Mouse (Mus musculus) spleen, postnatal 4 days (tissue): ENCODE results near the gene Lonp2.

Source experiments
- DNase-seq, 2 experiments: peaks; one replicate each; pipeline ENCODE4 v3.0.0; 2022; ENCODE audit warnings: low spot score in 2 of 2

Lonp2 gene

DNA sequence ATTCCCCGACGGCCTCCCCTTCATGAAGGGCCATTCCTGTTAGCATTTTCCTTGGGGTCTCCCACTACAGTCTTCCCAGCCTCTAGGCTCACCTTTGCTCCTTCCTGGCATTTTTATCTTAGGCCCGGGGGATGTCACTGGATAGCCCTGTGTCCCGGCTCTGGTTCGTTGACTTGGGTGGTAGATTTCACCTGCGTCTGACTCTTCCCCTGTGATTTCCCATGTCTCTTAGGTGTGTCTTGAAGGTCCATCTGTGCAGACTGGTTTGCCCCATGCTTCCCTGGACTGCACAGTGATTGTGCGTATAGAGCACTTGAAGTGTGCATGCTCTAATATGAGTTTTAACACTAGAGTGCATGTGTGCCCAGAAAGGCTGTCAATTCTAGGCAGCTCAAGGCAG is 1.1 kb downstream of the Lonp2 start:
- no peak for DNase-seq

GRCm38 (mm10) chr8:86630212-86630611 is 6.4 kb downstream of the Lonp2 start:
- DNase-seq: no peak

- no peak for DNase-seq
Observed at GRCm38 (mm10) chr8:86631395-86631794, 7.6 kb downstream of the Lonp2 start.

DNA sequence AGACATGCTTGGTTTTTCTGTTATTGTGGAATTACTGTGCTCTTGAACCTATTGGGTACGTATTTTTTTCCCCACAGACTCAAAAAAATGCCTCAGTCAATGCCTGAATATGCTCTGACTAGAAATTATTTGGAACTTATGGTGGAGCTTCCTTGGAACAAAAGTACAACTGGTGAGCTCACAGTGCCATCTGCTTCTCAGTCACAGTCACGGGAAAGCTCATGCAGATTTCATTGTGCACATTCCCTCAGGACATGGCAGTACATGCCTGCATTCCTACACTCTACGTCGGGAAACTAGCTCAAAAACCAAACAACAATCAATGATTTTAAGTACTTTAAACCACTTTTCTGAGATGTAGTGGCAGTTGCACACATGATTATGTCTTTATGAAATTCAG is 14.0 kb downstream of the Lonp2 start:
- DNase-seq: no peak

GRCm38 (mm10) chr8:86638981-86639380 is 15.1 kb downstream of the Lonp2 start:
- no peak for DNase-seq

- no peak for DNase-seq
Observed at GRCm38 (mm10) chr8:86642682-86643081, 18.8 kb downstream of the Lonp2 start.

DNA sequence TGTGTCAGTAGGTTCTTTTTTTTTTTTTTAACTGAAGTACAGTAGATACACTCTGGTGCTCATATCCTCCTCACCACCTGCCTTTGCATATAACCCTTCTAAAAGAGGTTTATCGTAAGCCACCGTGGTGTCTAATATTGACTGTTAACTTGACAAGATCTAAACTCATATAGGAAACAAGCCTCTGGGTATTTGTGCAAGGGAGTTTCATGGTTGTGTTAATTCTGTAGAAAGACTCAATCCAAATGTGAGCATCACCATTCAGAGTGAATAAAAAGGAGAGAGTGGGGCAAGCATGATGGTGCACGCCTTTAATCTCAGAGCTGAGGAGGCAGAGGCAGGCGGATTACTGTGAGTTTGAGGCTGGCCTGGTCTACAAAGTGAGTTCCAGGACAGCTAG is 20.8 kb downstream of the Lonp2 start:
- DNase-seq: no peak

GRCm38 (mm10) chr8:86647771-86648170 is 23.9 kb downstream of the Lonp2 start:
- DNase-seq: no peak

- no peak for DNase-seq
Observed at GRCm38 (mm10) chr8:86651416-86651815, 27.6 kb downstream of the Lonp2 start.

- no peak for DNase-seq
Observed at GRCm38 (mm10) chr8:86652546-86652945, 28.7 kb downstream of the Lonp2 start.

DNA sequence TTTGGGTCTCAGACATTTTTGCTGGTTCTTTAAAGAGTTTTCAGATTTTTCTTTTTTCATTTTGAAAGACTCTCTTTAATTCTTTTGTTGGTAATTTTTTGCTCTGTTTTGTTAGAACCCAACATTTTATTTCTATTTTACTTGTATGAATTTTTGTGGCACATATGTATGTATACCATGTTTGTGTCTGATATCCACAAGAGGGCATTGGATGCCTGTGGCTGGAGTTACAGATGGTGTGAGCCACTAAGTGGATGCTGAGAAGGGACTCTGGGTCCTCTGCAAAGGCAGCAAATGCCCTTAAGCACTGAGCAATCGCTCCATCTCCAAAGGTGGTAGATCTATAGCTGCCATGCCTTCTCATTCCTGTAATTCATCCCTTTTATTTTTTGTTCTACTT is 30.7 kb downstream of the Lonp2 start:
- DNase-seq: no peak

- DNase-seq: no peak
Observed at GRCm38 (mm10) chr8:86668750-86669149, 44.9 kb downstream of the Lonp2 start.

DNA sequence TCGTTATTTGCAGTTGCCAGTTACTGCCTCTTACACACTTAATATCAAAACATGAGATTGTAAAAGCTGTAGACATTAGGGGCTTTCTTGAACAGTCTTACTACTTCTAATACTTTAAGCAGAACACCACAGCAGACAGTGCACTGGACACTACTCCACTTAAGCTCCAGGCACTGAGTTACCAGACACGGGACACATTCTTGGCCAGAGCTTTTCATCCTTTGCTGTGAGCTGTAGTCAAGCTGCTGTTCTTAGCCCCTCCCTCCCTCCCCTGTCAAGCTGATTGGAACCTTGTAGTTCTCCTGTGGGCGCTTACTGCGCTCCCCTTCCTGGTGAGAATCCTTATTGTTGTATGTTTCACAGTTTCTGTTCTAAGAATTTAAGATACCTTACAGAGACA is 45.4 kb downstream of the Lonp2 start:
- DNase-seq: no peak

GRCm38 (mm10) chr8:86686629-86687028 is 62.8 kb downstream of the Lonp2 start:
- no peak for DNase-seq

DNA sequence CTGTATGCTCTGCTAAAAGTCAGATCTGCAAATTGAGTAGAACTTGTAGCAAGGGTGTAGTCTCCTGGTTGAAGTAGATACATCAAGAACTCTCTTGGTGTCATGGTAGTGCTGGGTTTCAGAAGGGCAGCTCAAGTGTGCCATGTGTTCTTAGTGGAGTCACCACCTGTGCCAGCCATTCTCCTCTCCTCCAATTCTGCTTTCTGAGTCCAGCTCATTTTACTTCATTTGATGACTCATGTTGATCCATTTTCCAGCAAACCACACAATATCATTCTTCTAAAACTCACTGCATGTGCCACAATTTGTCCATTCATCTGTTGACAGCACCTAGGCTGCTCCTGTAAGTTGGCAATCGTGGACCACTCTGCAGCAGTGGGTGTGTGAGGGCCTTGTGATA is 68.3 kb downstream of the Lonp2 start:
- no peak for DNase-seq

DNA sequence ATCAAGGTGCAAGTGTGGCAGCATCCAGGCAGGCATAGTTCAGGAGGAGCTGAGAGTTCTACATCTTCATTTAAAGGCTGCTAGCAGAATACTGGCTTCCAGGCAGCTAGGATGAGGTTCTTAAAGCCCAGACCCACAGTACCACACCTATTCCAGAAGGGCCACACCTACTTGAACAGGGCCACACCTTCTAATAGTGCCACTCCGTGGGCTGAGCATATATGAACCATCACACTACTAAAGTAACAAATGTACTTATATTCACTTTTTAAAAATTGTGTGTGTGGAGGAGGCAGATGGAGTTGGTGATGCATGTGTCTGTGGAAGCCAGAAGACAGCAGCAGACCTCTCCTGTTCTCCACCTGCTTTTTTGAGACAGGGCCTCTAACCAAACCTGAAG is 70.2 kb downstream of the Lonp2 start:
- no peak for DNase-seq

- DNase-seq: no peak
Observed at GRCm38 (mm10) chr8:86695703-86696102, 71.9 kb downstream of the Lonp2 start.

- no peak for DNase-seq
Observed at GRCm38 (mm10) chr8:86698811-86699421, 75.1 kb downstream of the Lonp2 start.

- no peak for DNase-seq
Observed at GRCm38 (mm10) chr8:86699471-86699870, 75.6 kb downstream of the Lonp2 start.

- no peak for DNase-seq
Observed at GRCm38 (mm10) chr8:86702453-86702852, 78.6 kb downstream of the Lonp2 start.

DNA sequence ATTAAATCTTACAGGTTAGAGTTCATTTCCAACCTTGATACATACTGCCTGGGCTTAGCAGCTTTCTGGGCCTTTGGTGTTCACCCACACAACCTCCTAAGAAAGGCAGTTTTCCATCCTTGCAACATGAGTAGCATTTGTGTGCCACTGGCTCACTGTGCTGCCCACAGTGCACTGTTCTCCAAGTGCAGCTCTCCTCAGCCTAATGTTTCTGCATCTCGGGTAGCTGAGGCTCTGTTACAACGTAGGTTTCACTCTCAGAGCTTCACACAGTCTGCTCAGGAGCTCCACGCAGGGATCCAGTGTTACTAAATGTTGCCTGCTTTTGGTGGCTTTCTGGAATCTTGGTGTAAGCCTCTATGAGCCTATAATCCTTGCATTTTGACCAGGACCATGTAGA is 81.5 kb downstream of the Lonp2 start:
- no peak for DNase-seq

DNA sequence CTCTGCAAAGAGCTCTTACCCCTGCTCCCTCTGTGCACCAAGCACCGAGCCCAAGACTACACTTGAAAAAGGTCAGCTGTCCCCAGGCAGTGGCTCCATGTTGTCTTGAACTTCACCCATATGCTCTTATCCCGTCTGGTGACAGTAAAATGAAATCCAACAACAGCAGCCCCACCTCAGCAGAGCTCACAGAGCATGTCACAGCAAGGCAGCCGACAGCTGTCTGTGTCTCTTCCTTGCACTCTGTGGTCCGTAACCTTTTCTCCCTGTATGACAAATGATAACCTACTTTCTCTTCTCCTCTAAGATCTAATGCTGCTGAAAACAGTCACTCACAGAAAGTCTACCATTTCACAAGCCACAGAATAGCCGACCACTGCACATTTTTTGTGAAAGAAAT is 82.9 kb downstream of the Lonp2 start:
- DNase-seq: no peak

- peak in 1 of 2 experiments; percentile 26 for DNase-seq
Observed at GRCm38 (mm10) chr8:86707873-86708272, 84.0 kb downstream of the Lonp2 start.

DNA sequence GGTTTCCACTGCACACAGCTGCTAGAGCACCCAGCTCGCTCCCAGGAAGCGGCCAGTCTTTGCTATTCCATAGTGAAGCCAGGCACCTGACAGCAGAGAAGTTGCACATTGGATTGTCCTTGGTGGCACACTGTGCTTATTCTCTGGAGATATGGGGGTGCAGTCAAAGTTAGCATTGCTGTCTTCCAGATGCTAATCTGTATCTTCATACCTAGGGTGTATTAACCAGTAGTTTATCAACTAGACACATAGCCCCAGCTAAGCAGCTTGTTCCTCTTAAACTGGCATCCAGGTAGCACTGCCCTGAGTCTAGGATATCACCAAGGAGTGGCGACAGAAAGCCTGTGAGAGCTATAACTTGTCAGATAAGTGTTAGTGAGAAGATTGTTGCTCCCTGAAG is 88.8 kb downstream of the Lonp2 start:
- DNase-seq: no peak
